Mouse (Mus musculus): ENCODE results near the gene Afg1l.

DNA sequence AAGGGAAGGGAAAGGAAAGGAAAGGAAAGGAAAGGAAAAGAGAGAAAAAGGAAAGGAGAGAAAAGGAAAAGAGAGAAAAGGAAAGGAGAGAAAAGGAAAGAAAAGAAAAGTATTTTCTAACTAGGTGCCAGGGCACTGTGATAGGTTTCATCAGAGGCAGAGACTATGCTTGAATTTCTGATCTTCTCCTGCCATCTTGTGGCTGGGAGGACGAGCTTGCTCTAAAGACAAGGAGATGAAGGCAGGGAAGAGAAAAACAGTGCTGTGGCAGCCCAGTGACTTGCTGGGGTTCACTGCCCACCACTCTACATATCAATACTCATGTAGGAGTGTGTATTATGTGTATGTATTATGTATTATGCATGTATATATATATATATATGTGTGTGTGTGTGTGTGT lies 183.3 kb downstream of the Afg1l start:
- no peak for TF ChIP-seq POLR2A (IDR thresholded peaks at IDR 0.05; ENCODE audit: insufficient read depth, low read depth, low read length)
- TF ChIP-seq CTCF (IDR thresholded peaks at IDR 0.05): peak; percentile 72

Data from heart, adult 2 months (tissue).